Mouse (Mus musculus): ENCODE results near the gene Psenen.

Gene Psenen

DNA sequence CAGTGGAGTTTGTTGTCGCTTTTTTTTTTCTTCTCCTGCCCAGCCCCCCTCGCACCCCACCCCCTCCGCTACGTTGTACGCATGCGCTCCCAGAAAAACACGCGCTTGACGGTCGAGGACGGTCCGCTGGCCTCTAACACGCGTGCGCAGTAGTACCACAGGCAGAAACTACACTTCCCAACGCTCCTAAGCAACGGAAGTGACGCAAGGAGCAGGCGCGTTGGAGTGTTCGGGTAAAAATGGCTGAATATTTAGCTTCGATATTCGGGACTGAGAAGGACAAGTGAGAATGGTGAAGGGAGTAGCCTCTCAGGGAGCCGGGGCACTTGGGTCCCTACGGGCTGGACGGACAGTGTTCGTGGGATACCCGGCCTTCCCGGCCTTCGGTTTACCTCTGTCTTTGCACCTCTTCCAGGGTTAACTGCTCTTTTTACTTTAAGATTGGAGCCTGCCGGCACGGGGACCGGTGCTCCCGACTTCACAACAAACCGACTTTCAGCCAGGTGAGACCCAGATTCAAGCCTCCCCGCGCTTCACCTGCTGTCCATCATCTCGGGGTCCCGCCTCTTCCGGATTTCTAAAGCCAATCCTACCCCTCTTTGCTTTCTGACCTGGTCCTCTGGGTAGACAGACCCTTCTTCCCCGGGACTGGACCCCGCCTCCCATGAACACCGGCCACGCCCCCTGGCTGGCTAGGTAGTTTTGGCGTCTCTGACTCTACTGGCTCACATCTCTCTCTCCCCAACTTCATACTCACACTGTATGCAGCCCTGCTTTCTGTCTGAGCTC lies at the start of gene Psenen, which contains the start of the genes U2af1l4 and Gm49396:
Psenen (minus strand) TSS at position 511 of the 789 bp plus-strand sequence.
U2af1l4 (plus strand) TSS at position 185 of the 789 bp plus-strand sequence.
Gm49396 (plus strand) TSS at position 228 of the 789 bp plus-strand sequence.
- DNase-seq = peak; percentile 93 to 95

DNA sequence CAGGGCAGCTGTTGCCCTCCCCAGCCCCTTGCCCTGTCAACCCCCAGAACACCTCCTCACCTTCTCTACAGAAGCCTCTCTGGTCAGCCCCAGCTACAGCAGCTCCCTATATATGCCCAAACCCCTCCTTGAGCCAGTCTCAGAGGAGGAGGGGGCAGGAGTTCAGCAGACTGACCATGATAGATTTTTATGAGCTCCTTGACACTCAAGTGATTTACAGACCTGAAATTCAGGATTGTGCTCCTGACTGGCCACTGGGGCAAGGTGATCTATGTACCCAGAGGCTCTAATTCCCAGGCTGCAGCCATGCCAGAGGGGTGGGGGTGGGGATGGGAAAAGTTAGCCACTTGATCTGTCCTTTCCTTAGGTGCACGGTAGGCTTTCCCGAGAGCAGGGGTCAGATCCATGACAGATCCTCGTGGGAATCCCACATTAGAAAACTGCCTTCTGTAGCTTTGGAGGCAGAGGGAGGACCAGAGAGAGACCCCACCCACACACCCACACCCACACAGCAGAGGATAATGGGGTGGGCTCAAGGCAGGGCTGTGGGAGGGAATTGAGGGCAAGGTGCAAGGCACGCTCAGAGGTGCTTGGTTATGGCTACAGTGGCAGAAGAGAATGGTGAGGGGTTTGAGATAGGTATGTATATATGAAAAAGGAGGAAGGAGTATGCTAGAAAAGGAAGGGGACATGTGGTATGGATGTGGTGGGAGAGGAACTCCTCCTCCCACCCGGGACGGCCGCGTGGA lies 49.4 kb upstream of the Psenen start, which contains the start of gene Upk1a:
Upk1a (minus strand) TSS at position 194 of the 749 bp plus-strand sequence.
- DNase-seq = no peak

DNA sequence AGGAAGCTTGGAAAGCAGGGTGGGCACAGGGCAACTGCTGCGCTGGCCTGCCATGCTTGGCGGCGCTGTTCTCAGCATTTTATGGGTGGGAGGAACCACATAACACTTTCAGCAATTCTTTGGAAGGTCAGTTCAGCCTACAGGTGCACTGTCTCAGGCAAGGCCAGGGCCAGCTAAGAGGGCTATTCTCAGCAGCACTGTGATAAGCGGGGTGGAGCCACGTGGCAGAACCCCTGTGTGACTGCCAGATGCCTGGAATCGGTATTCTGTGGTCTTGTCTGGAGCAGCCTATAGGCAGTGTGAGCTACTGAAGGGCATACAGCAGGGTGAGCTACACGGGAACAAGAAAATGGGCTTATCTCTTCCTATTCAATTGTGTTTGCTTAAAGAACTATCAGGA lies 46.6 kb upstream of the Psenen start:
- no peak for DNase-seq

DNA sequence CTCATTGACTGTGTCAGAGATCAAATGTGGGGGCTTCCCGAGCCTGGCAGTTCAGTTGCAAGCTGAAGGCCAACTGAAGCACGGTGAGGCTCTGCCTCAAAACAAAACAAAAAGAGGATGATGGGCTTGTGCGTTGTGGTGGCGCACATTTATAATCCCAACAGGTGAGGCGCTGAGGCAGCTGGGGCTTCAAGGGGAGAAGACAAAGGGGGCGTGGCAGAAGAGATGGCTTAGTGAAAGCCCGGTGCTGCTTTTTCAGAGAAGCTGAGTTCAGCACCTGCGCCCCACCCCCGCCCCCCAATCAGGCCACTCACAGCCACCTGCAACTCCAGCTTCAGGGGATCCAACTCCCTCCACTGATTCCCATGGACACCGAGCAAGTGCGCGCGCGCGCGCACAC lies 45.0 kb upstream of the Psenen start:
- DNase-seq = no peak

DNA sequence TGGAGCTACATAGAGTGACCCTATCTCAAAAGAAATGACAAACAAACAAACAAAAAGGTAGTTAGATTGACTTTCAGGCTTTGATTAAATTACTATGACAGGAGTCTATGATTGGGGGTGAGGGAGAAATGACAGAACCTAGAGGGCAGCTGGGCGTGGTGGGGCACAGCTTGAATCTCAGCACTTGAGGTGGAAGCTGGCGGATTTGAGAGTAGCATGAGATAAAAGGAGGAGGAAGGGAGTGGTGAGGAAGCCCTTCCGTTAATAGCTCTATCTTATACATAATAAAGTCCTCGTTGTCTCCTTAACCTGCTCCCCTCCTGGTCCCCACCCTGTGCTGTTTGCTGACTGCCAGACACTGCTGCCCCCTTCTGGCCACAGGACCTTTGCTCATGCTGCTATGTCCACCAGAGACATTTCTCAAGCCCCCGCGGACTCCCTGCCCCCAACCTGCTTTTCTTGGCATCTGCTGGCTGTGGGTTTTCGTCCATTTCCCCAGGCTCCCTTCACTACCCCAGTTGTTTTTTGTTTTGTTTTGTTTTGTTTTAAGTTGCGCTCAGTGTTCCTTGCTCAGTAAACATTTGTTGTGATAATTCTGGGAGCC lies 44.4 kb upstream of the Psenen start:
- DNase-seq = peak; percentile 63 to 67

DNA sequence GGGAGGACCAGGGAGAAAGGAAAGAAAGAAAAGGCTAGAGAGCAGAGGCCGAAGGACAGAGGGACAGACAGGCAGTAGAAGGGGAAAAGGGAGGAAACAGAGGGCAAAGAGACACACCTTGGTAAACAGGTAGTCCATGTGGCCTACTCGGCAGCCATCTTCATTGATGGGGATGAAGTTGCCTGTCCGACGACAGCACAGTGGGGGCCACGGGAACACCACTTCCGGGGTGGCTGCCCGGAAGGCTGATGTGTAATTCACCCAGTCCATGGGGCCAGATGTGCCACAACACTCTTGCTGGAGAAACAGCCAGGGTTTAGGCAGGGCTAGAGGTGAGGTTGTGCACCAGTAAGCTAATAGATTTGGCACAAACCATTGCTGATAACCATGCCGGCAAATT lies 41.5 kb upstream of the Psenen start:
- no peak for DNase-seq

DNA sequence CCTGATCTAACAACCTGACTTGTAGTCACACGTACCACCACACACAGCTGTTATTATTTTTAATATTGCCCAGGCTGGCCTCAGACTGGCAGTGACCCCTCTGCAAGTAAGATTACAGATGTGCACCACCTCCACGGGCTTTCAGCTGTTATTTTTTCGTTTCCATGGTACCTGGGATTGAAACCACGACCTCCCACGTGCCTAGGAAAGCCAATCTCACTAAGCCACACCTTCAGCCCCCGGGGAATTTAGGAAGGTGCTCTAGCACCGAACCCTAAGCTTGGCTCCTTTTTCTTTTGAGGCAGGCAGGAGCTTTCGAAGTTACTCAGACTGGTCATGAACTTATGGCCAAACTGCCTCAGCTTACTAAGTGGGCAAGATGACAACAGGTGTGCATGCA lies 41.0 kb upstream of the Psenen start:
- DNase-seq = no peak

DNA sequence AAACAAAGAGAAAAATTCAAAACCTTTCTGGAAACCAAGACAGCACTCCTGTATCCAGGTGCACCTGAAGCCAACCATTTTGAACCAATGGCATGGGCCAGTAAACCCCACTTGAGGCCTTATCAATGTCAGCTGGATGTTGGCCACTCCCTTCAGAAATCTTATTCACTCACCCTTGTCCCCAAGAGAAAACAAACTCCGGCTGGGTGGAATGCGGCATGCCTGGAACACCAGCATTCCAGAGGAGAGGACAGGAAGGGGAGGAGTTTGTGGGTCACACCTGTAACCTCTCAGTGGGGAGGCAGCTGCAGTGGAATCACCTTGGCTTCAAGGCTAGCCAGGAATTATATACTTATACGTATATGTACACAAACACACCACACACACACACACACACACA lies 39.2 kb upstream of the Psenen start:
- DNase-seq = no peak

DNA sequence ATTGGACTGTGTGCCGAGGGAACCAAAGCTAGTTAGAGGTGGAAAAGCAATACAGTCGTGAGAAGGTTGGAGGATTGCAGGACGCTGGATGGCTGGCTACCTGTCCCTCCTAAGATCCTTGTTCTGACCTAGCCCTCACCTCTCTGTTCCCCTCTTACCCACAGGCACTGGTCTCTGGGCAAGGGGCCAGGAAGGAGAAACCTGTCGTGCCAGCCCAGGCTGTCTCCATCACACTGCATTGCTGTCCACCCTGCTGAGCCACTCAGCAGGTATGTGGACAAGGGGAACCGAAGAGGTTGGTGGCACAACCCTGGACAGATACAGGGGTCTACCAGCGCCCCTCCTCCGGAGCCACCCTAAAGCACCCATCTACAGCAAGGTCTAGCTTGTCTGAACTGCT lies 37.2 kb upstream of the Psenen start:
- DNase-seq = no peak

DNA sequence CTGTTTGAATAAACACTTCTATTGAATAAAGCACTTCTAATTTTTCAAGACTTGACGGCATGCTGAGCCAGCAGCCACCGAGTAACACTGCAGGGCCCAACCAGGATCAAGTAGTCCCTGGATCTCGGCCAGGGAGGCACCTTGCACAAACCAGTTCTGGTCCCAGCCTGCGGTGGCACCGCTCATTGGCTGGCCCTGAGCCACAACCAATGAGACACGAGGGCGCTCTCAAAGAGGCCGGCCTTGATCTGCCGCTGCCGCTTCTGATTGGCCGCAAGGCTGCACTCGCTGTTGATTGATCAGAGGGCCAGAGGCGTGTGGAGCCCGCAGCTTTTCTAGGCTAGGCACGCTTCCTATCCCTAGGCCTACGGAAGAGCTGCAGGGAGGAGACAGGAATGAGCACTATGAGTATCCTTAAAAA lies 36.5 kb upstream of the Psenen start:
- peak; percentile 54 to 71 for DNase-seq

DNA sequence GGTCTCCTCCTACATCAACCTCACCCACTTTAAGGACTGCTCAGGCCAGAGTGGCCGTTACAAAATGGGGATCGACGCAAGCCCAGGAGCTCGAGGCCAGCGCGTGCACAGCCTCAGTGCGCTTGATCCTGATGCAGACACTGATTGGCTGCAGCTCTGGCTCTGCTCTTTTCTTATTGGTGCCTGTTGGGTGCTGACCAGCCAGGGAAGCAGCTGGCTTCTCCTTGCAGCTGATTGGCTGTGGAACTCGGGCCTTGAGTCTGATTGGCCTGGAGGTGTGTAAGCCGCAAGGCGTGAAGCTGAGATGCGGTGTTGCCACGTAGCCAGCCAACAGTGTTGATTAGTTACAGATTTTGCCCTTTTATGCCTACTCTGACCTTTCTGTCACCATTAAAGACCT lies 35.4 kb upstream of the Psenen start, which contains the start of gene Zbtb32:
Zbtb32 (minus strand) TSS at position 124 of the 400 bp plus-strand sequence.
- DNase-seq = no peak

DNA sequence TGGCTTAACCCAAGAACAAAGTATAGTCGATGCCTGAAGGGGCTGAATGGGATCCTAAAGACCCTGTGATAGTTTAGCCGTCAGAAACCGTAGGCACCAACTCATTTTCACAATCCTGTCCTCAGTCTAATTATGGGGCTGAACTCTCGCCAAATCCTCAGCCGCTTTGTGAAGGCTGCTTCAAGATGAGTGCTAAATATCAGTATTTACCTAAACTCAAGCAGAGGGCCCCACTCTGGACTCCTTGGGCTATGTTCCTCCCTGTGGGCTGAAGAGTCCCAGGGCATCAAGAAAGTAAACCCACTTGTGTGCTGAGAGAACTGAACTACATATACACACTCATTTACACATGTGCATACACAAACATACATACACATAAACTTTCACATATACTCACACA lies 33.4 kb upstream of the Psenen start:
- DNase-seq = no peak

DNA sequence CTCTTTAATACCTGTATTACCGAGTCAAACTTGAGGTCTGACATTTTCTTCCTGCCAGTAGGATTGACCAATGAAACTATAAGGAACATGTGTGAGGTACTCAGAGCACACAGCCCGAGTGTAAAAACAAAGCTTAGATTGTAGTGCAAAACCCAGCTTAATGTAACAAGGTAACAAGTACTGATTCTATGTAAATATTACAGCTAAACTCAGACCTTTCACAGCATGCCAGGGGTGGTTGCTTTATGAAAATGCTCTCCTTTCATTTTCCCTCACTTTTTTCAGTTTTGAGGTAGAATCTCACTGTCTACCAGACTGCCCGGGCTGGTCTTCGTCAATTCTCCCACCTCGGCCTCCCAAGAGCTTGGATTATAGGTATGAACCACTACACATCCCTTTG lies 32.7 kb upstream of the Psenen start:
- no peak for DNase-seq

DNA sequence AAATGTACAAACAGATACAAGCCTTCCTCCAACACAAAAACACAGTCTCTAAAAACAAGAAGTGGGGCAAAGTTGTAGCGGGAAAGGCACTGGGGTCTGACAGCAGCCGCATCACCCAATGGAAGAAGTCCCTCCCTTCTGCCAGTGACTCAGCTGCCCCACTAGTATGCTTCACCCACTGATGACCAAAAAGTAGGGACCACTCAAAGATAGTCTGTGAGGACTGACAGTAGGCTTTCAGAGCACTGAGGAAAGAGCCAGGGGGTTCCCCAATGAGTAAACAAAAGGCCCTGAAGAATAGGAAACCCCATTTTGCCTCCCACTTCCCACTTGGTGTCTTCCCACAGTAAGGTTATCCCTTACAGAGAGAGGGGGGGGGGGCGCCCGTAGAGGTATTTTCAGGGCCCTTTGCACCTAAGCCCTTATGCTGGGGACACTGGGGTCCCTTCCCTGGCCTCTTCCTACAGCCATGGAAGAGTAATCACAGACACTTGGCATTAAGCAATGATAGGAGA lies 31.1 kb upstream of the Psenen start:
- no peak for DNase-seq

DNA sequence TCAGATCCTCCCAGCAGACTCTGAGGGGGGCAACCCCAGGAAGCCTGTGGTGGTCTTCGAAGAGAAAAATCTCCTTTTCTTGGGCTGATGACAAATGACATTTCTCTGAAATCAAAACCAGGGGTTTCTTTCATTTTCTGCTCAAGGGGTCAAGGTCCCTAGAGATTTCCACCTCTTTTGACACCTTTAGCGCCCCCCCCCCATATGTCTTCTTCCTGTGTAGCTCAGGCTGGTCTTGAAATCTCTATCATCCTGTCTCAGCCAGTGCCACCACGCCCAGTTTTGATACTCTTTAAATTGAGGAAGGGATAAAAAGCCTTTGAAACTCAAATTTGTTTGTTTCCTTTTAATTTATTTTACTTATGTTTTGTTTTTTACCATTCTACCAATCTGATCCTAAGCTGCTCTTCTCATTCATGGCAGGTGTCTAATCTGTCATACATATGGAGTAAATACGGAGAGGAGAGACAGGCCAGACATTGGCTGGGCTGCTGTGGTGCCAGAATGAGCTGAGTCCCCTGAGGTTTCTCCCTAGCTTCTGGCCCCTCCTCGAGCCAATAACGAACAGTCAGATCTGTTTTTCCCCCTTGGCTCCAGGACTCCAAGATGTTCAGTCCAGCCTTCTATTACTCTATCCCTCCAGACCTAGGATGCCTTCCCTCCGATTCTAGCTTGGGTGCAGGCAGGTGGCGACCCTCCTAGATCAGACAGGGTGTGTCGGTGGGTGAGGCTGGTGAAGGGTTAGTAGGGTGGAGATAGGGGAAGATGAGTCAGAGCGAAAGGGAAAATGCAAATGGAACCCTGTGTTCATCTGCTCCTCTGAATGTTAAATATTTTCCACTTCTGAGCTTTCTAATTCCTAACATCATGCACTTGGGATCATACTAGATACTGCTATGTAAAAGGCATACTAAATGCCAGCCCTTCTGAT lies 30.4 kb upstream of the Psenen start:
- DNase-seq = no peak

DNA sequence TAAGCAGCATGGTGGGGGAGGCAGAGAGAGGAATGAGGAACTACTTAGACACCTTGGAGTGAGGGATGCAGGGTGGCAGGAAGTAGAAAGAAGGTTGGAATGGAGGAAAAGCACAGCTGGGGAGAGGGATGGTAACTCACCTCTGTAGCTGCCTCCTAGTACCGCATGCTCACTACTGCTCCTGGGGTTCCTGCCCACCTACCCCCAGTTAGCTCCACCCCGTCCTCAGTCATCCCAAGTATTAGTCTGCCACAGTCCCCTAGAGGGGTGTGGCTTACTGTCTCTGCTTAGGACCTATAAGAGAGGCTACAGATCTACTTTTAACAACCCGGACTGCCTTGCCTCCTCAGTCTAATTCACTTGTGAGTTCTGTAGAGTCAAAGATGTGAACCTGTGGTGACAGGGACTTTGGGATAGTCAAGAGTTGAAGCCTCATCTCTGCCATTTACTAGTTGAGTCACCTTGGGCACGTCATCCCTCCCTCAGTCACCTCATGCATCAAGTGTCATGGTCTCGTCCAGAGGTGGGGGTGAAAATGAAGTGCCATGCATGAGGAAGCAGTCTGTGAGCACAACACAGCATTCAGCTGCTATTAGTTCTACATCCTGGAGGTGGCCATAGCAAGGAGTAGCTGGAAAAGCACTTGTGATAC lies 29.5 kb upstream of the Psenen start:
- no peak for DNase-seq

DNA sequence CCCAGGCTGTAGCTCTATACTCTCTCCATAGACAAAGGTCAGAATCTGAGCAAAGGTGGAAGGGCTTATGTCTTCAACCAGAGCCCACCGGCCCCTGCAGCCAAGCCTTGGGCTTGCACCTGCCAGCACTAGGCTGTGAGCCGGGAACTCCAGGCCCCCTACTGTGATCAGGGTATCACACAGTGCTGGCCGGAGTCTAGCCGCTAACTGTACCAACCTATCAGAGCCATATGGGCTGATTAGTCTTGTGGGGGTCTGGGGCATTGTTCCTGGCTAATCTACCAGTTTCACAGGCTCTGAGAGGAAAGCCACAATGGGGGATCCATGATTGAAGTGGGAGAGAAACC lies 28.2 kb upstream of the Psenen start:
- DNase-seq = no peak

DNA sequence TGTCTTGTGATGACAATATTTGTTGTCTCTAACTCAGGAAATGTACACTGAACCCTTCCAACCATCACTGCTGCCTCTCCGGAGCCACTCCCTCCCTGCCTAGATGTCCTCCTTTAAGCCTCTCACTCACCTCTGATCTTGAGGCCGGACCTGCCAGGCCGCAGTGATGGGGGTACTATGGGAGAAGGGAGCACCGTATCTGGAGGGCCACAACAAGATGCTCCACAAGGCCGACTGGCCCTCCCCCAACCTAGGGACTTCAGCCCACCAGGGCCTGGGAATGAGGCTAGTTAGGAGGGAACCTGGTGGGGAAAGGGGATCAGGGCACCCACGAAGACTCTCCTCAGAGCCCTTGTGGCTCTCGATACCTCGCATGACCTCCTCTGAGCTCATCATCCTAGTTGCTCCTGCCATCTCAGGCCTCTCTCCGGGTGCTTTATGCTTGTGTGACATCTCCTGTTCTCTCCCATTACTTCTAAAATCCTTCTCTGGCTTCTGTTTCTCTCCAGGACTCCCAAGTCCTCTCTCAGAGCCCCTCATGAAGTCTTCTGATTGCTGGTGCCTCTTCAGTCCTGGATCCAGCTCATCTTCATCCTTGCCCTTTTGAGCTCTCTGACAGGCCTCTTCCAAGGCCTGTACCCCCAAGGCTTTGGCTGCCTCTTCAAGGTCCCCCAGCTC lies 27.6 kb upstream of the Psenen start:
- no peak for DNase-seq

DNA sequence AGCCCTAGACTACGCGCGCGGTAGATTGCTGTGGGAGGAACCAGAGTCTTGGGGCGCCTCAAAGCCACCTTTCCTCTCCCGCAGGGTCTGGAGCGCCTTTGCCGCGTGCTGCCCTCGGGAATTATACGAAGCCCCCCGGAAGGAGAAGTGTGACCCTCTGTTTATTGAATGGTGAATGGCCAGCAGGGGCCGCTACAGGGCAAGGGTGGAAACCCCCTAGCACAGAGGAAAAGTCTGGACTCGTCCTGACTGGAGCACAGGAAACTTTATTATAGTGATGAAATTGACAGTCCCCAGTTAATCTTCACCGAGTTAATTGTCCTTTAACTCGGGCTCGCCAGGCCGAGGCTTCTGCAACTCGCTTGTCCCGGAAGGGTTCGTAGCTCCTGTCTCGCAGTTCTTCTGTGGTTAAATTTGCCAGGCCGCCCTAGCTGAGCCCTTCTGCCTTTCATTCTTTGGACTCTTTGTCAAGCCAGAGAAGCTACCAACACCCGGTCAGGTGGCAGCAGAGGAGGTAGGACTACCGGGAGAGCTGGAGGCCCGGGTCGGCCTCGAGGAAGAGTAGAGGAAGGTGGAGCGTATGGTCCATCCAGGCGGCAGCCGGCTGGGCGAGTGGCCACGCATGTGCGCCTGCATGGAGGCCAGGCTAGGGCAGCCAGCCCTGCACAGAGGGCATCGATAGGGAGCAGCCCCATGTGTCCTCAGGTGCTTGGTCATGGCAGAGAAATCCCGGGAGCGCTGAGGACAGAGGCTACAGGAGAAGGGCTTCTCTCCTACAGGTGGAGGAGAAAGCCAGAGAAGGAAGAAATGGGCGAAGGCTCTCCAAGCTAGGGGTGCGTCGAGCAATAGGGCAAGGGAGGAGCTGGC lies 26.2 kb upstream of the Psenen start:
- peak; percentile 82 to 85 for DNase-seq
